Mouse (Mus musculus): ENCODE measurements around the gene Capn11. TPM values are rescaled to one million over a fixed set of nuclear protein-coding genes. Genes with fewer than 3 reads are reported as not detected.

Capn11 gene
- polyA plus RNA-seq, 1 experiment from 2014 or later = 0.33 TPM

Other genes with a start within 250 kb of the Capn11 start
- gene Cdc5l, start 225.6 kb downstream of the Capn11 start, polyA plus RNA-seq (2015; fragmentation: Nextera tagmentation; extraction: Ambion mirVana) = 48.1 and 48.2 TPM in 2 replicates
- 0.98 and 1.1 TPM in 2 replicates for gene Spats1, start 183.9 kb downstream of the Capn11 start, polyA plus RNA-seq (2015; fragmentation: Nextera tagmentation; extraction: Ambion mirVana)
- 19.8 and 22.3 TPM in 2 replicates for gene Aars2, start 152.5 kb downstream of the Capn11 start, polyA plus RNA-seq (2015; fragmentation: Nextera tagmentation; extraction: Ambion mirVana)
- gene Tcte1, start 135.9 kb downstream of the Capn11 start, polyA plus RNA-seq (2015; fragmentation: Nextera tagmentation; extraction: Ambion mirVana) = 0.15 and 0.27 TPM in 2 replicates
- gene Tmem151b, start 109.6 kb downstream of the Capn11 start, polyA plus RNA-seq (2015; fragmentation: Nextera tagmentation; extraction: Ambion mirVana) = 1.4 and 1.6 TPM in 2 replicates
- gene Nfkbie, start 103.6 kb downstream of the Capn11 start, polyA plus RNA-seq (2015; fragmentation: Nextera tagmentation; extraction: Ambion mirVana) = 2.7 TPM in 2 replicates
- 91.8 and 94.9 TPM in 2 replicates for gene Slc35b2, start 95.5 kb downstream of the Capn11 start, polyA plus RNA-seq (2015; fragmentation: Nextera tagmentation; extraction: Ambion mirVana)
- gene Hsp90ab1, start 86.1 kb downstream of the Capn11 start, polyA plus RNA-seq (2015; fragmentation: Nextera tagmentation; extraction: Ambion mirVana) = 1,372 and 1,500 TPM in 2 replicates
- 68.8 and 83.6 TPM in 2 replicates for gene Slc29a1, start 59.7 kb downstream of the Capn11 start, polyA plus RNA-seq (2015; fragmentation: Nextera tagmentation; extraction: Ambion mirVana)
- 0.37 and 0.45 TPM in 2 replicates for gene Mymx, start 57.2 kb downstream of the Capn11 start, polyA plus RNA-seq (2015; fragmentation: Nextera tagmentation; extraction: Ambion mirVana)
- gene Mrpl14, start 27.0 kb upstream of the Capn11 start, polyA plus RNA-seq (2015; fragmentation: Nextera tagmentation; extraction: Ambion mirVana) = 126 and 147 TPM in 2 replicates
- gene Tmem63b, start 27.6 kb upstream of the Capn11 start, polyA plus RNA-seq (2015; fragmentation: Nextera tagmentation; extraction: Ambion mirVana) = 35.5 and 39.3 TPM in 2 replicates
- gene 1600014C23Rik, start 74.5 kb upstream of the Capn11 start, polyA plus RNA-seq (2015; fragmentation: Nextera tagmentation; extraction: Ambion mirVana) = 0.64 and 0.84 TPM in 2 replicates